In the genomic region with DNA sequence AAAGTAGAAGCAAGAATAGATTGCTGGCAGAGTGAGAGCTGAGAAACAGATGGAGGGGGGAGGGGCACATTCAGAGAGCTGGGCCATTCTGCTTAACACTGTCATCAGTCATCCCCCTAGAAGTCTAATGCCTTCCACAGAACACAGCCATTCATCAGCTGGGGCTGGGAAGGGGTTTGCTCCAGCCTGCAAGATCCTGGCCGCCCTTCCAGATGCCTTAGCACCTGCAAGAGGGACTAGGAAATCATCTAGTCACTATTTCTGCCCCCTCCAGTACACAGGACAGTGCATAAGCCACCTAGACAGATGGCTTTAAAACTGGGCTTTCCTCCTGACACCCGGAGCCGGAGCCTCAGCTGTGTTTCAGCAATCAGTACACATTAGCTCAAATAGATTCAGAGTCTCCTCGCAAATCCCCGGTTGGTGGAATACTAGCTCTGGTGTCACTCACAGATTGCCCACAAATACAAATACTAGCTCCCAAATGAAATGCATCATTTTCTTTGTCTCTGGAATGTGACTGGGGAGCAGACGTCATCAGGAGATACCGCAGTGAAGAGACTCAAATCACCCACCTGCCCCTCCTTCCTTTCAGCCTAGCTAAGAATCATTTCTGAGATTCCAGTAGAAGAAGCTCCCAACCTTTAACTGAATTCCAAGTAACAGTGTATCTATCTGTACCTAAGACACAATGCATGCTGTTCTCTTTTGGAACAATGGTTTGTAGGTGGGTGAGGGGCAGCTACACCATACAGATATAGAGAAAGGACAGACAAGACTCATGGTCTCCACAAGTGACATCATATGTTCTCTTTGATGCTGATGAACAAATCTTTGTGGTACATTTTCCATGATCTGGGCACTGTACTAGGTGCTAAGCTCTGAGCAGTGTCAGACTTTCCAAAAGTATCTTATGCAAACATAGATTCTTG, we compare ENCODE assay signal across 9 mouse cellular contexts. TPM values are rescaled to one million over a fixed set of nuclear protein-coding genes. Genes with fewer than 3 reads are reported as not detected.
A peak's percentile ranks its signal among the peaks of the same experiment; 100 is the strongest.
DNase-seq lines count a peak whose midpoint lies in the region; ATAC-seq and TF ChIP-seq lines count a peak whose summit lies in the region.
"Had no signal": no experiment of that assay in that cellular context is flagged by ENCODE, and none has a peak within 500 bp of the region (broad histone marks: within the 10 kb centered on the region; RNA-seq: fewer than 3 reads in every experiment).

No protein-coding gene starts in this region.

- H3K4me1 ChIP-seq in neural tube, embryonic 13.5 days (replicated peaks), result peaks cover 34% of the 10 kb centered on the region

- 0 out of 2 replicates have a peak overlapping the region, but pooled peaks have one; percentile 11 for H3K4me2 ChIP-seq in neural tube, embryonic 13.5 days
- H3K4me2 ChIP-seq: embryonic facial prominence, embryonic 13.5 days had no signal

- TF ChIP-seq CTCF in left cerebral cortex, adult 2 months (IDR thresholded peaks at IDR 0.05), result no peak

- H3K27me3 ChIP-seq in neural tube, embryonic 13.5 days, result no peaks in the 10 kb centered on the region
- H3K27me3 ChIP-seq: embryonic facial prominence, embryonic 13.5 days had no signal

- H3K27ac ChIP-seq in left cerebral cortex, adult 2 months, result peak overlapping the region; percentile 19; the same call in 1 of the 2 replicates
- peak overlapping the region; percentile 89 for H3K27ac ChIP-seq in neural tube, embryonic 13.5 days (replicated peaks)
- H3K27ac ChIP-seq: embryonic facial prominence, embryonic 13.5 days; macrophage had no signal

- H3K4me3 ChIP-seq in left cerebral cortex, adult 2 months, result no peak overlapping the region
- H3K4me3 ChIP-seq in neural tube, embryonic 13.5 days, result no peak overlapping the region
- H3K4me3 ChIP-seq: embryonic facial prominence, embryonic 13.5 days had no signal

- no peaks in the 10 kb centered on the region for H3K36me3 ChIP-seq in neural tube, embryonic 13.5 days
- H3K36me3 ChIP-seq: embryonic facial prominence, embryonic 13.5 days had no signal

- H3K9ac ChIP-seq in neural tube, embryonic 13.5 days, result 0 out of 2 replicates have a peak overlapping the region, but pooled peaks have one; percentile 52
- H3K9ac ChIP-seq: embryonic facial prominence, embryonic 13.5 days had no signal

- intact Hi-C loops in left cerebral cortex, adult 2 months (cut with DNase I), result no loop called here
- intact Hi-C loops in heart, postnatal 36 days (cut with DNase I), result no loop called here

- no peaks in the 10 kb centered on the region for H3K9me3 ChIP-seq in neural tube, embryonic 13.5 days
- H3K9me3 ChIP-seq: embryonic facial prominence, embryonic 13.5 days had no signal

- peak; percentile 55 to 62 for DNase-seq in cerebellum, postnatal 25 days
- DNase-seq in forelimb bud, embryonic 11.5 days (ENCODE audit: low read depth, low spot score), result peak; percentile 67
- peak; percentile 27 to 34 for DNase-seq in left cerebral cortex, adult 2 months (ENCODE audit: extremely low spot score in 1 of 2, low spot score in 2 of 2)
- no peak for DNase-seq in heart, postnatal 36 days
- DNase-seq in kidney, postnatal 25 days, result no peak

- peak; percentile 88 for ATAC-seq in neural tube, embryonic 13.5 days (ENCODE audit: low read depth)
- no peak for ATAC-seq in erythroblast, adult 5-6 weeks (replicated peaks; ENCODE audit: low FRiP score, poor library complexity, severe bottlenecking)

- WGBS in neural tube, embryonic 13.5 days, result 29% methylated on average over 7 of the region's 7 CpGs

RNA-seq across cellular contexts. Expression of a gene that starts 22.9 kb away (rescaled TPM):
- 10 to 100 TPM; 48.6 to 48.9 TPM for total RNA-seq in left cerebral cortex, adult 2 months (2021)
- 4.9 and 5.0 TPM in 2 replicates for polyA plus RNA-seq in neural tube, embryonic 13.5 days (2015; fragmentation: Nextera tagmentation; extraction: Ambion mirVana)
- total RNA-seq in heart, postnatal 36 days (2021), result 10 to 100 TPM; 20.4 to 20.6 TPM
- 374 and 375 TPM in 2 replicates for total RNA-seq in erythroblast, adult 5-6 weeks (2015; ENCODE audit: low replicate concordance)
- 568 and 596 TPM in 2 replicates for total RNA-seq in erythroblast, adult 5-6 weeks (2017; ENCODE audit: low replicate concordance)

Comparison
In these comparisons a context has a peak if more than half of its experiments do, and no peak if none do; other contexts are left out.
1. DNase-seq: peak in cerebellum, postnatal 25 days (2 of 2), forelimb bud, embryonic 11.5 days (single experiment) and left cerebral cortex, adult 2 months (2 of 2); none in heart, postnatal 36 days (0 of 2) and kidney, postnatal 25 days (0 of 2).
2. RNA of a gene that starts 22.9 kb away (total RNA-seq): 374 to 596 TPM in erythroblast, adult 5-6 weeks; 48.6 to 48.9 TPM in left cerebral cortex, adult 2 months and 20.4 to 20.6 TPM in heart, postnatal 36 days; every median in the first group is over 4 times any median in the second.